Mouse (Mus musculus): ENCODE measurements at regions not wholly inside any gene's neighbourhood (a gene's known extent, or its start where the extent isn't known, plus 50 kb on each side); places are given as distances from the start of the nearest gene placed in this dataset.

DNA sequence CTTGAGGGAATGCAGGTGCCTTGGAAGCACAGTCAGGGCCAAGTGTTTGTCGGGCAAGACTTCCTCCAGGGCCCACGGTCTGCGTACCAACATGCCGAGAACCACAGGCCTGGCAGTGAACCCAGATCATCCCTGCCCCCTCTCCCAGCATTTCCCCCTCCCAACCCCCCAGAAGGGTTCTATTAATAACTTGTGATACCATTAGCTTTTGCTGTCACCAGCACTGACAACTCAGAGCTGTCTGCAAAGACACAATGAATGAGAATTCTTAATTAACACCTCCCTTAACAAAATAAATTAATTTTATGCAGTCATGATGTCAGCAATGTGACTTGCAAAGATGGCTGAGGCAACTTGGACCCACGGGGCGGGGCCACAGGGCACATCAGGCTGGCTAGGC is 61.9 kb upstream of the Pcbd1 start:
- no peak for TF ChIP-seq POLR2A (IDR thresholded peaks at IDR 0.05; ENCODE audit: extremely low read depth, insufficient read depth, low read length)
- no peak for TF ChIP-seq CTCF (IDR thresholded peaks at IDR 0.05; ENCODE audit: extremely low read depth, insufficient read depth, low read length)
